Mouse (Mus musculus) spleen, adult 2 months (tissue): ENCODE data around the gene Rnf145.

ENCODE experiments used
- CTCF ChIP-seq: fragments of 200-500 bp; IDR thresholded peaks from 2 replicates; pipeline ENCODE4 v1.5.1; 2011; ENCODE audit warnings: mild to moderate bottlenecking, inconsistent platforms; ENCODE audit not compliant: insufficient read depth, insufficient read length, insufficient replicate concordance; ENCODE audit errors: extremely low read depth
- POLR2A ChIP-seq: fragments of 200-500 bp; IDR thresholded peaks from 2 replicates; pipeline ENCODE4 v1.6.1; 2011; ENCODE audit warnings: low read depth, low read length, inconsistent platforms

- no peak for TF ChIP-seq POLR2A
- no peak for TF ChIP-seq CTCF
These were observed 26.4 kb downstream of the Rnf145 start for GRCm38 (mm10) chr11:44545181-44545580.
